ENCODE assay signal across 10 mouse cellular contexts in genomic region chr1:54749961-54750360, GRCm38 (mm10).
DNase-seq lines count a peak whose midpoint lies in the region; ATAC-seq and TF ChIP-seq lines count a peak whose summit lies in the region.
"Had no signal": no experiment of that assay in that cellular context is flagged by ENCODE, and none has a peak within 500 bp of the region (broad histone marks: within the 10 kb centered on the region; RNA-seq: fewer than 3 reads in every experiment).

No protein-coding gene starts in this region.

- H3K9ac ChIP-seq in kidney, postnatal 0 days (ENCODE audit: low read depth, low read length), result no peak overlapping the region
- H3K9ac ChIP-seq in forebrain, embryonic 16.5 days (replicated peaks; ENCODE audit: low read depth, low read length), result no peak overlapping the region

- WGBS in kidney, postnatal 0 days, result 52% methylated on average over 1 of the region's 1 CpGs
- WGBS in heart, embryonic 10.5 days, result 18% methylated on average over 1 of the region's 1 CpGs
- 72% methylated on average over 1 of the region's 1 CpGs for WGBS in forebrain, embryonic 16.5 days

- H3K9me3 ChIP-seq in kidney, postnatal 0 days (replicated peaks; ENCODE audit: low read length), result no peaks in the 10 kb centered on the region
- H3K9me3 ChIP-seq in heart, embryonic 10.5 days, result no peaks in the 10 kb centered on the region
- H3K9me3 ChIP-seq in forebrain, embryonic 16.5 days (ENCODE audit: control insufficient read depth, low read length), result no peaks in the 10 kb centered on the region

- H3K27me3 ChIP-seq in kidney, postnatal 0 days (ENCODE audit: insufficient read depth, low read length), result no peaks in the 10 kb centered on the region
- H3K27me3 ChIP-seq in heart, embryonic 10.5 days (ENCODE audit: insufficient read depth, poor library complexity, severe bottlenecking), result no peaks in the 10 kb centered on the region
- H3K27me3 ChIP-seq in forebrain, embryonic 16.5 days (replicated peaks; ENCODE audit: control insufficient read depth, insufficient read depth, low read length), result no peaks in the 10 kb centered on the region

- no peak overlapping the region for H3K4me3 ChIP-seq in kidney, postnatal 0 days (replicated peaks; ENCODE audit: low read depth, low read length)
- no peak overlapping the region for H3K4me3 ChIP-seq in heart, embryonic 10.5 days
- no peak overlapping the region for H3K4me3 ChIP-seq in forebrain, embryonic 16.5 days (replicated peaks; ENCODE audit: low read length)

- ATAC-seq in kidney, postnatal 0 days (replicated peaks; ENCODE audit: low FRiP score, low read depth), result no peak
- ATAC-seq in forebrain, embryonic 16.5 days, result no peak
- ATAC-seq: intestine, postnatal 0 days had no signal

- peak; percentile 32 for DNase-seq in kidney, postnatal 0 days (ENCODE audit: low spot score)
- DNase-seq in kidney, adult 11 months, result no peak
- DNase-seq in heart, adult 11 months, result peak; percentile 97
- DNase-seq in heart, embryonic 10.5 days (ENCODE audit: low spot score), result peak; percentile 85
- peak; percentile 15 for DNase-seq in heart, postnatal 4 days
- DNase-seq in right cerebral cortex, adult 18-20 months, result no peak
- DNase-seq in thymus, postnatal 10 days (ENCODE audit: low spot score in 2 of 2), result no peak
- DNase-seq: liver had no signal

- H3K36me3 ChIP-seq in kidney, postnatal 0 days (ENCODE audit: insufficient read depth, low read length), result no peaks in the 10 kb centered on the region
- H3K36me3 ChIP-seq in heart, embryonic 10.5 days, result 0 out of 2 replicates have a peak, but pooled peaks cover 3% of the 10 kb centered on the region
- H3K36me3 ChIP-seq in forebrain, embryonic 16.5 days (ENCODE audit: control insufficient read depth, insufficient read depth), result no peaks in the 10 kb centered on the region

- no peak overlapping the region for H3K27ac ChIP-seq in kidney, postnatal 0 days
- peak overlapping the region; percentile 83 for H3K27ac ChIP-seq in heart, embryonic 10.5 days
- H3K27ac ChIP-seq in forebrain, embryonic 16.5 days (ENCODE audit: low read length), result no peak overlapping the region

- no peak for TF ChIP-seq CTCF in kidney, postnatal 0 days (IDR thresholded peaks at IDR 0.05; ENCODE audit: low read depth)

- no peaks in the 10 kb centered on the region for H3K4me1 ChIP-seq in kidney, postnatal 0 days (replicated peaks; ENCODE audit: insufficient read depth, low read length)
- peaks cover 43% of the 10 kb centered on the region for H3K4me1 ChIP-seq in heart, embryonic 10.5 days
- H3K4me1 ChIP-seq in forebrain, embryonic 16.5 days (replicated peaks; ENCODE audit: control insufficient read depth, insufficient read depth, low read length), result no peaks in the 10 kb centered on the region

- H3K4me2 ChIP-seq in kidney, postnatal 0 days (ENCODE audit: low read length), result no peak overlapping the region
- H3K4me2 ChIP-seq in forebrain, embryonic 16.5 days (ENCODE audit: low read length), result no peak overlapping the region

Comparison
In these comparisons a context has a peak if more than half of its experiments do, and no peak if none do; other contexts are left out.
1. DNase-seq: peak in kidney, postnatal 0 days (single experiment), heart, adult 11 months (single experiment), heart, embryonic 10.5 days (single experiment) and heart, postnatal 4 days (single experiment); none in kidney, adult 11 months (single experiment), right cerebral cortex, adult 18-20 months (single experiment) and thymus, postnatal 10 days (0 of 2).